23 mouse cellular contexts compared by ENCODE assay signal in genomic region chr13:83355341-83355740, GRCm38 (mm10).
DNase-seq lines count a peak whose midpoint lies in the region; ATAC-seq lines count a peak whose summit lies in the region.
"Had no signal": no experiment of that assay in that cellular context is flagged by ENCODE, and none has a peak within 500 bp of the region (broad histone marks: within the 10 kb centered on the region; RNA-seq: fewer than 3 reads in every experiment).

No protein-coding gene starts in this region.

- H3K9ac ChIP-seq in forebrain, embryonic 13.5 days, result no peak overlapping the region
- H3K9ac ChIP-seq in forebrain, embryonic 11.5 days (ENCODE audit: low read length), result no peak overlapping the region
- H3K9ac ChIP-seq: heart, embryonic 13.5 days; liver, embryonic 14.5 days; lung, embryonic 15.5 days had no signal

- H3K4me1 ChIP-seq in forebrain, embryonic 13.5 days, result no peaks in the 10 kb centered on the region
- no peaks in the 10 kb centered on the region for H3K4me1 ChIP-seq in forebrain, embryonic 11.5 days (replicated peaks; ENCODE audit: control insufficient read depth, insufficient read depth, low read length)
- H3K4me1 ChIP-seq: lung, embryonic 15.5 days had no signal

- H3K36me3 ChIP-seq in forebrain, embryonic 13.5 days (ENCODE audit: poor library complexity, severe bottlenecking), result no peaks in the 10 kb centered on the region
- H3K36me3 ChIP-seq in forebrain, embryonic 11.5 days (ENCODE audit: control insufficient read depth, insufficient read depth, low read length), result no peaks in the 10 kb centered on the region
- H3K36me3 ChIP-seq: heart, embryonic 13.5 days; lung, embryonic 15.5 days had no signal

- H3K9me3 ChIP-seq in forebrain, embryonic 13.5 days (replicated peaks), result no peaks in the 10 kb centered on the region
- no peaks in the 10 kb centered on the region for H3K9me3 ChIP-seq in forebrain, embryonic 11.5 days (ENCODE audit: control insufficient read depth, low read length)
- H3K9me3 ChIP-seq: heart, embryonic 13.5 days; lung, embryonic 15.5 days had no signal

- no peak for DNase-seq in forebrain, embryonic 11.5 days (ENCODE audit: low spot score)
- peak; percentile 73 for DNase-seq in brain, adult 2 months (ENCODE audit: low read depth, low spot score)
- DNase-seq in layer of hippocampus, postnatal 36 days, result peak; percentile 21 to 36
- DNase-seq in right cerebral cortex, postnatal 14 days, result peak; percentile 27
- DNase-seq in ovary, postnatal 10 days (ENCODE audit: low spot score), result no peak
- no peak for DNase-seq in cerebellum, postnatal 25 days
- no peak for DNase-seq in urinary bladder, adult 18-20 months (ENCODE audit: low spot score in 2 of 2)
- DNase-seq: adrenal gland, postnatal 10 days; cerebellum, adult 11 months; cerebellum, postnatal 14 days; embryo, embryonic 11 days; heart, adult 11 months; heart, postnatal 36 days; kidney, postnatal 4 days; lung, postnatal 4 days had no signal

- ATAC-seq in forebrain, embryonic 13.5 days, result 0 out of 2 replicates have a peak, but pooled peaks have one; percentile 38
- no peak for ATAC-seq in forebrain, embryonic 11.5 days (replicated peaks; ENCODE audit: low FRiP score)
- ATAC-seq: CD4-positive, CD25-positive, alpha-beta regulatory T cell, adult 4 months; hindbrain, embryonic 16.5 days; intestine, embryonic 16.5 days; Patski had no signal

- no peak overlapping the region for H3K4me2 ChIP-seq in forebrain, embryonic 13.5 days
- no peak overlapping the region for H3K4me2 ChIP-seq in forebrain, embryonic 11.5 days (ENCODE audit: low read depth, low read length, severe bottlenecking)
- H3K4me2 ChIP-seq: heart, embryonic 13.5 days; lung, embryonic 15.5 days had no signal

- 80% methylated on average over 4 of the region's 4 CpGs for WGBS in forebrain, embryonic 13.5 days
- 93% methylated on average over 4 of the region's 4 CpGs for WGBS in forebrain, embryonic 11.5 days

- no peak overlapping the region for H3K27ac ChIP-seq in forebrain, embryonic 13.5 days
- H3K27ac ChIP-seq in forebrain, embryonic 11.5 days (ENCODE audit: low read depth, low read length), result no peak overlapping the region
- H3K27ac ChIP-seq: heart, embryonic 13.5 days; liver, embryonic 14.5 days; lung, embryonic 15.5 days had no signal

- no peak overlapping the region for H3K4me3 ChIP-seq in forebrain, embryonic 13.5 days
- no peak overlapping the region for H3K4me3 ChIP-seq in forebrain, embryonic 11.5 days (ENCODE audit: low read depth, low read length)
- H3K4me3 ChIP-seq: heart, embryonic 13.5 days; lung, embryonic 15.5 days had no signal

- no peaks in the 10 kb centered on the region for H3K27me3 ChIP-seq in forebrain, embryonic 13.5 days
- H3K27me3 ChIP-seq in forebrain, embryonic 11.5 days (ENCODE audit: control insufficient read depth, insufficient read depth, low read length), result no peaks in the 10 kb centered on the region
- H3K27me3 ChIP-seq: heart, embryonic 13.5 days; lung, embryonic 15.5 days; Patski had no signal

Comparison
In these comparisons a context has a peak if more than half of its experiments do, and no peak if none do; other contexts are left out.
1. DNase-seq: peak in brain, adult 2 months (single experiment), layer of hippocampus, postnatal 36 days (2 of 2) and right cerebral cortex, postnatal 14 days (single experiment); none in forebrain, embryonic 11.5 days (single experiment), ovary, postnatal 10 days (single experiment), cerebellum, postnatal 25 days (0 of 2) and urinary bladder, adult 18-20 months (0 of 2).